Mouse (Mus musculus) heart, postnatal 0 days (tissue): ENCODE measurements around the gene Klf17. TPM values are rescaled to one million over a fixed set of nuclear protein-coding genes. Genes with fewer than 3 reads are reported as not detected.

Source experiments
- ATAC-seq: fragments of 200-750 bp; cut with Nextera tagmentation; 2 replicates; pipeline ENCODE4 v1.8.0; 2017; ENCODE audit warnings: low read depth, moderate number of reproducible peaks, moderate library complexity; ENCODE audit not compliant: insufficient read depth
- DNase-seq: peaks from one replicate; pipeline ENCODE4 v3.0.0-alpha.2; 2016; ENCODE audit warnings: low spot score
- H3K27ac ChIP-seq: fragments of 300-500 bp; sonication (generic); 2 replicates; pipeline ENCODE4 v1.5.1; 2014; ENCODE audit warnings: low read depth, mild to moderate bottlenecking
- H3K27me3 ChIP-seq: fragments of 300-500 bp; sonication (generic); 2 replicates; pipeline ENCODE4 v1.6.1; 2014; ENCODE audit warnings: low read length, mixed read lengths; ENCODE audit not compliant: control insufficient read depth, insufficient read depth
- H3K36me3 ChIP-seq: fragments of 300-500 bp; sonication (generic); replicated peaks from 2 replicates; pipeline ENCODE4 v1.6.1; 2014; ENCODE audit warnings: low read length, mixed read lengths; ENCODE audit not compliant: control insufficient read depth, insufficient read depth
- H3K4me1 ChIP-seq: fragments of 300-500 bp; sonication (generic); 2 replicates; pipeline ENCODE4 v1.6.1; 2014; ENCODE audit warnings: antibody characterized with exemption; ENCODE audit not compliant: control insufficient read depth, insufficient read depth
- H3K4me2 ChIP-seq: fragments of 300-500 bp; sonication (generic); 2 replicates; pipeline ENCODE4 v1.6.1; 2014; ENCODE audit warnings: low read depth, mild to moderate bottlenecking, low read length, moderate library complexity
- H3K4me3 ChIP-seq: fragments of 300-500 bp; sonication (generic); 2 replicates; pipeline ENCODE4 v1.5.1; 2014; ENCODE audit warnings: low read depth, low read length
- H3K9ac ChIP-seq: fragments of 300-500 bp; sonication (generic); replicated peaks from 2 replicates; pipeline ENCODE4 v1.6.1; 2014; ENCODE audit warnings: low read depth, low read length, mixed read lengths
- H3K9me3 ChIP-seq: fragments of 300-500 bp; sonication (generic); replicated peaks from 2 replicates; pipeline ENCODE4 v1.6.1; 2016; ENCODE audit warnings: low read length; ENCODE audit not compliant: control insufficient read depth
- CTCF ChIP-seq: IDR thresholded peaks from 2 replicates; pipeline ENCODE4 v1.5.1; 2016; ENCODE audit warnings: antibody characterized with exemption, control low read depth, low read depth
- EP300 ChIP-seq: IDR thresholded peaks from 2 replicates; pipeline ENCODE4 v1.6.1; 2016; ENCODE audit warnings: antibody characterized with exemption, low read depth
- WGBS: fragments of 180-500 bp; shearing (Covaris S2); extraction: QIAGEN DNeasy Blood & Tissue Kit; methylation state at CpG from one replicate; pipeline ENCODE4 v1.1.7; 2014; 5-methylcytosine and 5-hydroxymethylcytosine counted together
- polyA plus RNA-seq: library from polyadenylated mRNA; unstranded; fragments of >200 nt; fragmentation: Nextera tagmentation; extraction: Ambion mirVana; gene quantifications from 2 replicates; pipeline ENCODE4 v1.2.1, GENCODE M21; 2015
- total RNA-seq: library from RNA; depleted of rRNA; stranded (reverse); fragments of >200 nt; gene quantifications from 2 replicates; pipeline ENCODE4 v1.2.3, GENCODE M21; 2014; ENCODE audit warnings: low replicate concordance; rRNA removed

The Klf17 gene
- total and polyA plus RNA-seq, 2 experiments from 2014 or later: not detected

GRCm38 (mm10) chr4:117708780-117709550 is 56.5 kb downstream of the Klf17 start:
- Histone ChIP-seq H3K9ac (no peak overlapping the region), H3K9me3 (no peaks in the 10 kb centered on the region), H3K4me1 (no peaks in the 10 kb centered on the region), H3K36me3 (no peaks in the 10 kb centered on the region), H3K4me2 (no peak overlapping the region), H3K27ac (no peak overlapping the region), H3K4me3 (no peak overlapping the region), H3K27me3 (no peaks in the 10 kb centered on the region)
- WGBS: 63% methylated on average over 3 of the region's 3 CpGs
- ATAC-seq: no peak
- no peak for TF ChIP-seq CTCF
- no peak for TF ChIP-seq EP300
- DNase-seq: no peak

Other genes starting within 250 kb of the Klf17 start
- gene Eri3, start 215.3 kb downstream of the Klf17 start, total RNA-seq: 63.0 and 119 TPM in 2 replicates
- 97.8 and 101 TPM in 2 replicates for gene Eri3, start 215.3 kb downstream of the Klf17 start, polyA plus RNA-seq
- gene Dmap1, start 83.4 kb downstream of the Klf17 start, total RNA-seq: 42.1 and 50.4 TPM in 2 replicates
- gene Dmap1, start 83.4 kb downstream of the Klf17 start, polyA plus RNA-seq: 32.1 and 32.6 TPM in 2 replicates
- not detected in 2 replicates for gene Gm12845, start 41.2 kb downstream of the Klf17 start, total RNA-seq
- not detected in 2 replicates for gene Gm12845, start 41.2 kb downstream of the Klf17 start, polyA plus RNA-seq
- 2.1 and 3.6 TPM in 2 replicates for gene Slc6a9, start 68.9 kb upstream of the Klf17 start, total RNA-seq
- 1.7 and 2.0 TPM in 2 replicates for gene Slc6a9, start 68.9 kb upstream of the Klf17 start, polyA plus RNA-seq
- gene Ccdc24, start 106.9 kb upstream of the Klf17 start, total RNA-seq: 1.4 and 1.6 TPM in 2 replicates
- 0.27 and 0.45 TPM in 2 replicates for gene Ccdc24, start 106.9 kb upstream of the Klf17 start, polyA plus RNA-seq
- gene B4galt2, start 117.8 kb upstream of the Klf17 start, total RNA-seq: 33.0 and 35.9 TPM in 2 replicates
- gene B4galt2, start 117.8 kb upstream of the Klf17 start, polyA plus RNA-seq: 5.9 and 6.1 TPM in 2 replicates
- 314 and 356 TPM in 2 replicates for gene Atp6v0b, start 121.7 kb upstream of the Klf17 start, total RNA-seq
- gene Atp6v0b, start 121.7 kb upstream of the Klf17 start, polyA plus RNA-seq: 216 and 235 TPM in 2 replicates
- gene Dph2, start 126.4 kb upstream of the Klf17 start, total RNA-seq: 10.2 and 14.8 TPM in 2 replicates
- 6.1 and 7.2 TPM in 2 replicates for gene Dph2, start 126.4 kb upstream of the Klf17 start, polyA plus RNA-seq
- 23.3 and 23.5 TPM in 2 replicates for gene Ipo13, start 149.4 kb upstream of the Klf17 start, total RNA-seq
- gene Ipo13, start 149.4 kb upstream of the Klf17 start, polyA plus RNA-seq: 30.3 and 31.8 TPM in 2 replicates
- gene Artn, start 164.1 kb upstream of the Klf17 start, total RNA-seq: not detected in 2 replicates
- gene Artn, start 164.1 kb upstream of the Klf17 start, polyA plus RNA-seq: 0.14 and 0.16 TPM in 2 replicates